Mouse (Mus musculus) cerebellum, adult 11 months (tissue): ENCODE measurements at regions not wholly inside any gene's neighbourhood (a gene's known extent, or its start where the extent isn't known, plus 50 kb on each side); places are given as distances from the start of the nearest gene placed in this dataset.

ENCODE experiments used
- DNase-seq: peaks from one replicate; pipeline ENCODE4 v3.0.0; 2022

- DNase-seq: no peak
Measured at GRCm38 (mm10) chr3:49096118-49096517, 661.0 kb downstream of the Pcdh18 start.

GRCm38 (mm10) chr3:49093818-49094680 lies 663.1 kb downstream of the Pcdh18 start:
- DNase-seq: peak; percentile 22

GRCm38 (mm10) chr3:49068801-49069200 lies 688.3 kb downstream of the Pcdh18 start:
- no peak for DNase-seq

GRCm38 (mm10) chr3:49062081-49062480 lies 695.0 kb downstream of the Pcdh18 start:
- no peak for DNase-seq

- DNase-seq: peak; percentile 45
Measured at GRCm38 (mm10) chr3:49032981-49033380, 724.1 kb downstream of the Pcdh18 start.

GRCm38 (mm10) chr3:49009211-49009967 lies 747.7 kb downstream of the Pcdh18 start:
- no peak for DNase-seq
